8 mouse cellular contexts compared by ENCODE assay signal in genomic region chr2:147177672-147178071, GRCm38 (mm10). TPM values are rescaled to one million over a fixed set of nuclear protein-coding genes. Genes with fewer than 3 reads are reported as not detected.
DNase-seq lines count a peak whose midpoint lies in the region; ATAC-seq and TF ChIP-seq lines count a peak whose summit lies in the region.

No protein-coding gene starts in this region.

- H3K27me3 ChIP-seq in hindbrain, embryonic 12.5 days, result peaks cover 91% of the 10 kb centered on the region
- peaks cover 50% of the 10 kb centered on the region for H3K27me3 ChIP-seq in lung, postnatal 0 days (replicated peaks; ENCODE audit: insufficient read depth, low read length)

- 8% methylated on average over 10 of the region's 10 CpGs for WGBS in hindbrain, embryonic 12.5 days
- 8% methylated on average over 10 of the region's 10 CpGs for WGBS in lung, postnatal 0 days

- peaks cover 14% of the 10 kb centered on the region for H3K4me1 ChIP-seq in hindbrain, embryonic 12.5 days
- H3K4me1 ChIP-seq in lung, postnatal 0 days (ENCODE audit: insufficient read depth, low read depth, low read length), result 0 out of 2 replicates have a peak, but pooled peaks cover 3% of the 10 kb centered on the region

- no peak for TF ChIP-seq EP300 in lung, postnatal 0 days (IDR thresholded peaks at IDR 0.05)

- peak; percentile 88 for TF ChIP-seq CTCF in lung, postnatal 0 days (IDR thresholded peaks at IDR 0.05)

- no peak overlapping the region for H3K27ac ChIP-seq in hindbrain, embryonic 12.5 days
- no peak overlapping the region for H3K27ac ChIP-seq in lung, postnatal 0 days (ENCODE audit: low read length)

- peak; percentile 71 for DNase-seq in Muller cell, postnatal 12 days (ENCODE audit: inconsistent ontology term)
- DNase-seq in cerebellum, adult 9-11 months, result peak; percentile 71
- peak; percentile 64 to 87 for DNase-seq in frontal cortex, postnatal 14 days (ENCODE audit: low spot score in 2 of 2)
- peak; percentile 92 for DNase-seq in layer of hippocampus, postnatal 10 days (ENCODE audit: low spot score in 2 of 2)
- peak; percentile 82 for DNase-seq in lung, postnatal 0 days (ENCODE audit: low spot score)
- peak; percentile 77 for DNase-seq in ovary, postnatal 36 days (ENCODE audit: low spot score)
- peak; percentile 79 for DNase-seq in thymus, postnatal 14 days

- no peaks in the 10 kb centered on the region for H3K36me3 ChIP-seq in hindbrain, embryonic 12.5 days
- no peaks in the 10 kb centered on the region for H3K36me3 ChIP-seq in lung, postnatal 0 days (ENCODE audit: insufficient read depth, low read length)

- no peaks in the 10 kb centered on the region for H3K9me3 ChIP-seq in hindbrain, embryonic 12.5 days (replicated peaks)
- no peaks in the 10 kb centered on the region for H3K9me3 ChIP-seq in lung, postnatal 0 days (ENCODE audit: low read length)

- no peak for ATAC-seq in hindbrain, embryonic 12.5 days (ENCODE audit: low FRiP score)
- ATAC-seq in lung, postnatal 0 days, result peak; percentile 63

- H3K9ac ChIP-seq in hindbrain, embryonic 12.5 days, result no peak overlapping the region
- no peak overlapping the region for H3K9ac ChIP-seq in lung, postnatal 0 days (replicated peaks; ENCODE audit: low read depth)

- peak overlapping the region; percentile 45 for H3K4me2 ChIP-seq in hindbrain, embryonic 12.5 days (replicated peaks)
- peak overlapping the region; percentile 50 for H3K4me2 ChIP-seq in lung, postnatal 0 days (replicated peaks; ENCODE audit: low read depth, low read length)

- H3K4me3 ChIP-seq in hindbrain, embryonic 12.5 days, result no peak overlapping the region
- 0 out of 2 replicates have a peak overlapping the region, but pooled peaks have one; percentile 19 for H3K4me3 ChIP-seq in lung, postnatal 0 days (ENCODE audit: low read depth, low read length)

RNA-seq across cellular contexts. Expression of gene Nkx2-2, which starts 16.4 kb away (rescaled TPM):
- polyA plus RNA-seq in hindbrain, embryonic 12.5 days (2016; fragmentation: Nextera tagmentation; extraction: Ambion mirVana), result 2.9 and 3.6 TPM in 2 replicates
- 10 to 100 TPM; 11.7 to 15.4 TPM for total RNA-seq in layer of hippocampus, postnatal 10 days (2021)
- polyA plus RNA-seq in lung, postnatal 0 days (2015; fragmentation: Nextera tagmentation; extraction: Ambion mirVana), result not detected in 2 replicates
